Mouse (Mus musculus) heart, adult 2 months (tissue): ENCODE results near the gene Arap1.

Experiments used
- CTCF ChIP-seq: fragments of 200-600 bp; IDR thresholded peaks from 2 replicates; pipeline ENCODE4 v1.8.1; 2022; ENCODE audit warnings: antibody characterized with exemption, mild to moderate bottlenecking, moderate library complexity
- POLR2A ChIP-seq: fragments of 200-500 bp; IDR thresholded peaks from 2 replicates; pipeline ENCODE4 v1.6.1; 2011; ENCODE audit warnings: mild to moderate bottlenecking, low read depth, low read length, control low read depth; ENCODE audit not compliant: insufficient read depth

GRCm38 (mm10) chr7:101374155-101374554, 26.3 kb downstream of the Arap1 start:
- peak; percentile 74 for TF ChIP-seq CTCF
- TF ChIP-seq POLR2A: no peak
